Mouse (Mus musculus): ENCODE results near the gene Pcgf3.

Pcgf3 gene

GRCm38 (mm10) chr5:108461082-108462065, at the start of gene Pcgf3:
Gene Pcgf3, plus strand, starts transcription at chr5:108461232.
- peak; percentile 87 for DNase-seq (ENCODE audit: low read depth)

- DNase-seq (ENCODE audit: low read depth) = no peak
Measured at GRCm38 (mm10) chr5:108414711-108415110, 46.3 kb upstream of the Pcgf3 start.

GRCm38 (mm10) chr5:108422741-108423140, 38.3 kb upstream of the Pcgf3 start:
- DNase-seq (ENCODE audit: low read depth) = no peak

- no peak for DNase-seq (ENCODE audit: low read depth)
Measured at GRCm38 (mm10) chr5:108423427-108423826, 37.6 kb upstream of the Pcgf3 start.

- DNase-seq (ENCODE audit: low read depth) = no peak
Measured at GRCm38 (mm10) chr5:108427186-108427585, 33.8 kb upstream of the Pcgf3 start.

GRCm38 (mm10) chr5:108431196-108431595, 29.8 kb upstream of the Pcgf3 start:
- DNase-seq (ENCODE audit: low read depth) = no peak

- peak; percentile 84 for DNase-seq (ENCODE audit: low read depth)
Measured at GRCm38 (mm10) chr5:108433804-108434587, 27.0 kb upstream of the Pcgf3 start, which contains the start of gene Atp5k. Gene Atp5k, minus strand, starts transcription at chr5:108434448.

- DNase-seq (ENCODE audit: low read depth) = no peak
Measured at GRCm38 (mm10) chr5:108436101-108436500, 24.9 kb upstream of the Pcgf3 start.

- DNase-seq (ENCODE audit: low read depth) = no peak
Measured at GRCm38 (mm10) chr5:108446973-108447372, 14.1 kb upstream of the Pcgf3 start.

GRCm38 (mm10) chr5:108447857-108448256, 13.2 kb upstream of the Pcgf3 start:
- no peak for DNase-seq (ENCODE audit: low read depth)

GRCm38 (mm10) chr5:108448785-108449668, 12.0 kb upstream of the Pcgf3 start, which contains the start of gene Mfsd7a:
Gene Mfsd7a, minus strand, starts transcription at chr5:108448891.
- peak; percentile 49 for DNase-seq (ENCODE audit: low read depth)

- DNase-seq (ENCODE audit: low read depth) = no peak
Measured at GRCm38 (mm10) chr5:108450837-108451540, 10.0 kb upstream of the Pcgf3 start.

- DNase-seq (ENCODE audit: low read depth) = no peak
Measured at GRCm38 (mm10) chr5:108451611-108452010, 9.4 kb upstream of the Pcgf3 start.

- no peak for DNase-seq (ENCODE audit: low read depth)
Measured at GRCm38 (mm10) chr5:108452422-108452821, 8.6 kb upstream of the Pcgf3 start.

GRCm38 (mm10) chr5:108454094-108454493, 6.9 kb upstream of the Pcgf3 start:
- no peak for DNase-seq (ENCODE audit: low read depth)

- DNase-seq (ENCODE audit: low read depth) = no peak
Measured at GRCm38 (mm10) chr5:108458706-108459105, 2.3 kb upstream of the Pcgf3 start.

- no peak for DNase-seq (ENCODE audit: low read depth)
Measured at GRCm38 (mm10) chr5:108460461-108460860, 571 bp upstream of the Pcgf3 start.

GRCm38 (mm10) chr5:108462446-108462845, 1.4 kb downstream of the Pcgf3 start:
- DNase-seq (ENCODE audit: low read depth) = no peak

- no peak for DNase-seq (ENCODE audit: low read depth)
Measured at GRCm38 (mm10) chr5:108465131-108465891, 4.3 kb downstream of the Pcgf3 start.

GRCm38 (mm10) chr5:108466647-108467046, 5.6 kb downstream of the Pcgf3 start:
- no peak for DNase-seq (ENCODE audit: low read depth)

Data from fibroblast of lung, adult 2 months (primary cell).